Mouse (Mus musculus): ENCODE measurements at regions not wholly inside any gene's neighbourhood (a gene's known extent, or its start where the extent isn't known, plus 50 kb on each side); places are given as distances from the start of the nearest gene placed in this dataset.
A peak's percentile ranks its signal among the peaks of the same experiment; 100 is the strongest.

DNA sequence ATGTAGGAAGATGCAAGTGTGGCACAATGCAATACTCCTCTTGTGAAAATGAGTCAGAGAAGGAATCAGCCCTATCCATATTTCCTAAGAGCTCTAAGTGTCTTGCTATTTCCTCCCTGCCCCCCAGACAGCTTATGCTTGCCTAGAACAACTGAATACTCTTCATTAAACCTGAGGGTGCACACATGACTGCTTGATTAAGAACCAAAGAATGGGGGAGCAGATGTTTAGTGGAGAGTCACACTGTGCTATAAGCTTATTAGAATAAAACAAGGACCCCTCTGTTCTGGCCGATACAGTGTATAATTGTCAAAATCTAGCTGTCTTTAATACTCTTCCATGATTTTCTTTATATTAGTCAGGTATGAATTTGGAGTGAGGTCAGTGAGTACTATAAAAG is 458.8 kb upstream of the Mon1b start:
- DNase-seq (ENCODE audit: low spot score in 2 of 2): no peak

DNA sequence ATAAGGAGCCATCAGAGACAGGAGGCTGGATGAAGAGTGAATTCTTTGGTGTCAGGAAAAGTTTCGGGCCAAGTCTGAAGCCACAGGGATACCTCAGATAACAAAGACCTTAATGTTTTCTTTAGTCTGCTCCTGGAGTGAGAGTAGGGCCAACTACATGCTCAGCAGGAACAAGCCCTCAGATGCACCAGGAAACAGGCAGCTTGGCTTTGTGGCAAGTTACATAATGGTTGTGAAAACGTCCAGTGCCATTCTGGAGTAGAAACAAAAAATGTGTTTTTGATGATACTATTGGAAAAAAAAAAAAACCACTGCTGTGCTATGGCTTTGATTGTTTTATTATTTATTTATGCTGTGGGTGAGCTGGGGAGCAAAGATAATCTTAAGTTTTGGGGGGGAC is 452.2 kb upstream of the Mon1b start:
- peak in 1 of 2 experiments; percentile 46 for DNase-seq (ENCODE audit: low spot score in 2 of 2)

DNA sequence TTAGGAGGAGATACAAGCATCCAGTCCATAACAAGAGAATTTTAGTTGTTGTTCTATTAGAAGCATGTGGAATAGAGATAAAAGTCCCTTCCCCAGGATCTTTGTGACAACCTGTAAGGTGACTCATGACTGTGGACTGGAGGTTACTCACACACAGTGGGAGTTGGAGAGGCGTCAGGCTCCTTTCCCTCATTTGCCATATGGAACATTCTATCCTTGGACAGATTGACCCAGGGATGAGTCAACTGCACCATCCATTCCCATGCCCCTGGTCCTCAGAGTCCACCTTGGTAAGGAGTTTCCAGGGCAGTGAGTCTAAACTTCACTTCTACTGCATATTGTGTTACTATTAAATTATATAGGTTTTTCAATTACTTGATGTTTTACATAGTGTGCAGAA is 444.9 kb upstream of the Mon1b start:
- no peak for DNase-seq (ENCODE audit: low spot score in 2 of 2)

DNA sequence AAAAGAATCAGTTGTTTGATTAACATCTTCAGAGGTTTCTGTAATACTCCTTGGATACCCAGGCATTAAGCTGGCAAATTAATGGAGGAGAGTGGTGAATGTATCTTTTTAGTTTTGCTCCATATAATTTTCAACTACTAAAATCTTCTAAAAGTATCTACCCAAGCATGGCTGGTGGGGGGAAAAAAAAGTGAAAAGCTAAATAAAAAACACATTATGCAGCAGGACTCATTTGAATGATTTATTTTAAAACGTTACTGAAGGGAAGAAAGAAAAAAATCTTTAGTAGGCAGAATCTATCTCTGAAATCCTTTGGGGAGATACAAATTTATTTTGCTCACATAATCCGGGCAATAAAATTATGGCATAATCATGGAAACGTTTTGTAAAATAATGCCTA is 443.9 kb upstream of the Mon1b start:
- no peak for DNase-seq (ENCODE audit: low spot score in 2 of 2)

Data from layer of hippocampus, postnatal 14 days (tissue).